Mouse (Mus musculus) heart, adult 2 months (tissue): ENCODE results near the gene Olfr548-ps1. TPM values are rescaled to one million over a fixed set of nuclear protein-coding genes. Genes with fewer than 3 reads are reported as not detected.
"Not testable (repeated sequence)": the region's sequence is repeated elsewhere in the genome, so short reads cannot be mapped to it uniquely, and the experiment has no call there.

ENCODE experiments used
- DNase-seq, 2 experiments: peaks; one replicate each; pipeline ENCODE4 v3.0.0; 2021
- H3K27ac ChIP-seq: fragments of 200-600 bp; 2 replicates; pipeline ENCODE4 v1.8.1; 2022
- H3K27me3 ChIP-seq: fragments of 200-500 bp; 2 replicates; pipeline ENCODE4 v1.6.1; 2012; ENCODE audit warnings: mild to moderate bottlenecking, low read length, inconsistent platforms, mixed read lengths; ENCODE audit not compliant: control insufficient read depth, insufficient read depth
- H3K36me3 ChIP-seq: fragments of 200-500 bp; 2 replicates; pipeline ENCODE4 v1.6.1; 2012; ENCODE audit warnings: low read length, inconsistent platforms; ENCODE audit not compliant: control insufficient read depth, insufficient read depth
- H3K4me1 ChIP-seq: fragments of 200-500 bp; 2 replicates; pipeline ENCODE4 v1.6.1; 2011; ENCODE audit warnings: low read length; ENCODE audit not compliant: control insufficient read depth, insufficient read depth
- H3K4me3 ChIP-seq: fragments of 200-600 bp; 2 replicates; pipeline ENCODE4 v1.8.1; 2022
- H3K79me2 ChIP-seq: fragments of 200-500 bp; replicated peaks from 2 replicates; pipeline ENCODE4 v1.6.1; 2012; ENCODE audit warnings: mild to moderate bottlenecking, inconsistent platforms, low read length, moderate library complexity, mixed read lengths; ENCODE audit not compliant: control insufficient read depth, insufficient read depth
- H3K9ac ChIP-seq: fragments of 200-500 bp; 2 replicates; pipeline ENCODE4 v1.6.1; 2012; ENCODE audit warnings: low read depth, mild to moderate bottlenecking, control low read depth, inconsistent platforms, low read length, mixed read lengths
- CTCF ChIP-seq: fragments of 200-600 bp; IDR thresholded peaks from 2 replicates; pipeline ENCODE4 v1.8.1; 2022; ENCODE audit warnings: antibody characterized with exemption, mild to moderate bottlenecking, moderate library complexity
- EP300 ChIP-seq: fragments of 200-500 bp; IDR thresholded peaks from 2 replicates; pipeline ENCODE4 v1.6.1; 2011; ENCODE audit warnings: low read depth, low read length, control low read depth; ENCODE audit not compliant: insufficient read depth
- POLR2A ChIP-seq: fragments of 200-500 bp; IDR thresholded peaks from 2 replicates; pipeline ENCODE4 v1.6.1; 2011; ENCODE audit warnings: mild to moderate bottlenecking, low read depth, low read length, control low read depth; ENCODE audit not compliant: insufficient read depth
- WGBS: fragments of 180-500 bp; shearing (Covaris S2); methylation state at CpG from one replicate; pipeline ENCODE4 v1.1.7; 2018; 5-methylcytosine and 5-hydroxymethylcytosine counted together
- intact Hi-C: fragments of 180-260 bp; cut with DNase I; formaldehyde crosslinking; loops from one replicate; pipeline ENCODE4 v1.15.1; 2025
- long read RNA-seq: library from polyadenylated mRNA; stranded (forward); transcript quantifications from one replicate; pipeline ENCODE4 v2.0.0, GENCODE M21; 2021
- polyA plus RNA-seq: library from polyadenylated mRNA; depleted of rRNA; stranded (reverse); fragments of >200 nt; gene quantifications from 2 replicates; pipeline ENCODE4 v1.2.3, GENCODE M21; 2012; rRNA removed
- total RNA-seq, 2 experiments: library from RNA; stranded (reverse); gene quantifications; 2 replicates each; pipeline ENCODE4 v1.2.3; 2021

Olfr548-ps1 gene
- total RNA-seq, result not detected
- polyA plus RNA-seq, result not detected in 2 replicates
- long read RNA-seq, result 0 reads

DNA sequence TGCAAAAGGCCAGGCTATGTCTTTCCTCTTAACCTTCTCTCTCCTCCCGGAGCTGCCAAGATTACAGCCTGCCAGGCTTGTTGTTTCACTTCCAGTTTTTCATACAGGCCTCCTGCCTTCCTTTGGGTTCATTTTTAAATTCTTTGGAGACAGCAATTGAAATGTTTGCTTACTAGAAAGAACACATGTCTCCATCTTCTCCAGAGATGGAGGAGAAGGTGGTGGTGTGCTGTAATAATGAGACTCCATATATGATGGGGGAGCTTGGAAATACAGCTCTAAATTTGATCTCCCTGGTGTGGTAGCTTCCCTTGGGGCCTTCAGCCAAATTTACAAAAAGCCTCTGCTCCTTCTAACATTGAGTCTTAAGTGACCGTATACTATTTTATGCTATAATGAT is at the start of gene Olfr548-ps1:
Gene Olfr548-ps1 (plus strand): TSS at position 301 of the 400 bp plus-strand sequence.
- no peak for DNase-seq
- no peaks in the 10 kb centered on the region for H3K27me3 ChIP-seq
- H3K4me3 ChIP-seq, result no peak within 1 kb of the TSS
- WGBS, result 64% methylated on average over 2 of the region's 2 CpGs
- H3K4me1 ChIP-seq, result no peaks in the 10 kb centered on the region
- intact Hi-C loops, result no loop called here
- no peak within 1 kb of the TSS for H3K9ac ChIP-seq
- H3K27ac ChIP-seq, result no peak within 1 kb of the TSS
- TF ChIP-seq EP300 (no peak), CTCF (no peak), POLR2A (no peak)
- no peaks in the 10 kb centered on the region for H3K36me3 ChIP-seq
- no peaks in the 10 kb centered on the region for H3K79me2 ChIP-seq

DNA sequence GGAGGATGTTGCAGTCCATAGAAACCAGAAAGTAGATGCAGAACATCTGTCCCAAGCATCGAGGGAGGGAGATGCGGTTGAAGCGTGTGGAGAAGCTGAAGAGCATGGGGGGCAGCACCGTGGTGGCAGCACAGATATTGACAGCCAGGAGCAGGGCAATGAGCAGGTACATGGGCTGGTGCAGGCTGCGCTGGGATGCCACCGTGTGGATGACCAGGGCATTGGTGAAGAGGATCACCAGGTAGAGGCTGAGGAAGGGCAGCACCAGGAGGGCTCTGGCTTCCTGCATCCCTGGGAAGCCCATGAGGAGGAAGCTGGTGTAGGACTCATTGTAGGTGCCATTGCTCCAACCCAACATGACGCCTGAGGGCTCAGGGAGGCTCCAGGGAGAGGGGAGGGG is 46.3 kb upstream of the Olfr548-ps1 start:
- H3K36me3 ChIP-seq, H3K4me3 ChIP-seq, H3K27ac ChIP-seq, H3K79me2 ChIP-seq, H3K27me3 ChIP-seq, H3K9ac ChIP-seq, H3K4me1 ChIP-seq, DNase-seq, intact Hi-C loops: not testable (repeated sequence)
- WGBS, result 39% methylated on average over 7 of the region's 7 CpGs

DNA sequence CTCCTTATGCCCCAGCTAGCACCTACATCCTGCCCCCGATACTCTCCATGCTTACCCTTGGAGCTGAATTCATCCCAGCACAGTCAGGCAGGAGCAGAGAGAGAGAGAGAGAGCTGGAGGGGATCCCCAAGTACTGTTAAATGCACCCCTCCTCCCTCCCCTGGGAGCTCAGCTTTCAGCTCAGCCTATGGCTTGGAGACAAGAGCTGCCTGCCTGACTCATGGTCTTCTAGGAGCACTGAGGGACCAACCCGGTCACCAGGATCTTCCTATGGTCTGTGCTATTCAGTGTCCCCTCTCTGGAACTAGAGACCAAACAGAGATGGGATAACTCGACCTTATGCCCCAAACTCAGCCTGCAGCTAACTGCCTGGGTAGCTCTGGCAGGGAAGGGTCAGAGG is 41.2 kb upstream of the Olfr548-ps1 start, which contains the start of gene Olfr545:
Gene Olfr545 (minus strand): TSS at position 101 of the 400 bp plus-strand sequence.
- H3K79me2 ChIP-seq, result no peaks in the 10 kb centered on the region
- no peak within 1 kb of the TSS for H3K4me3 ChIP-seq
- 61% methylated on average over 3 of the region's 3 CpGs for WGBS
- no peak for DNase-seq
- H3K36me3 ChIP-seq, result no peaks in the 10 kb centered on the region
- H3K9ac ChIP-seq, result no peak within 1 kb of the TSS
- no peaks in the 10 kb centered on the region for H3K27me3 ChIP-seq
- no peaks in the 10 kb centered on the region for H3K4me1 ChIP-seq
- no peak within 1 kb of the TSS for H3K27ac ChIP-seq
- TF ChIP-seq POLR2A, result no peak
- TF ChIP-seq CTCF, result no peak
- TF ChIP-seq EP300, result no peak
- intact Hi-C loops, result no loop called here

DNA sequence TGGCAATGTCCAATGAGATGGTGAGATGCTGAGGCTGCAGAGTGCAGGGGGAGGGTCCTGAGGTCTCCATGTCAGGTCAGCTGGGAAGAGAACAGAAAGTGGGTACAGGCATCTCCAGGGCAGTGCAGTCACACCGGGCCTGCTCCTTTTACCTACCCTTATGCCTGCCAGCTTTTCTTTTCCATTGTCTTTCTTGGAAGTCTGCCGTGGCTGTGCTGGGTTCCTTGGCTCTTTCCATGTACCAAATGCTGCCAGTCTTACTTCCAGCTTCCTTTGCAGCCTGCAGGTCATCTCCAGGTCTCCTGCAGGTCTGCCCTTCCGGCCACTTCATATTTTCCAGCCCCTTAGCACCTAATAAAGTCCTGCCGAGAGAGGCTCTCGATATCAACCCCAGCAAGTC is 38.7 kb upstream of the Olfr548-ps1 start:
- Histone ChIP-seq H3K4me3 (no peak overlapping the region), H3K27ac (no peak overlapping the region), H3K27me3 (no peaks in the 10 kb centered on the region), H3K9ac (no peak overlapping the region), H3K36me3 (no peaks in the 10 kb centered on the region), H3K4me1 (no peaks in the 10 kb centered on the region), H3K79me2 (no peaks in the 10 kb centered on the region)
- WGBS, result 62% methylated on average over 5 of the region's 5 CpGs
- intact Hi-C loops, result loop anchor here (10.0 kb wide), 1 partner anchor 1303 kb away; no protein-coding TSS in a partner anchor
- DNase-seq, result no peak
- TF ChIP-seq POLR2A (no peak), EP300 (no peak), CTCF (no peak)

DNA sequence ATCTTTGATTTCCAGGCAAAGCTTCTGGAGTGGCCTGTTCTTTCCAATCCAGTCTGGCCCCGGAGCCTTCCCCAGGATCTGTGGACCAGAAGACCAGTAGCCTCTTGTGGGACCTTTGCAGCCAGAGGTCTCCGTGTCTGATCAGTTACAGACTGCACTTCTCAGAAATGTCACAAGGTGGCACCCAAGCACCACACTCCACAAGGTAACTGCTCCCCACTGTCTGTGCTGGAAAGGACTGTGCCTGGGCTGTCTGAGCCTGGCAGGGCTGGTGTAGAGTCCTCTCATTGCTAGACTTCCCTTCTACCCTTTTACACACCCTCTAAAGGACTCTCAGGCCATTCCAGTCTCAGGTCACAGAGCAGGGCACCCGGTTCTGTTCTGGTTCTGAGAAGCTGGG is 33.8 kb upstream of the Olfr548-ps1 start:
- WGBS, result 35% methylated on average over 3 of the region's 3 CpGs
- H3K9ac ChIP-seq, result no peak overlapping the region
- intact Hi-C loops, result loop anchor here (10.0 kb wide), 1 partner anchor 1298 kb away; no protein-coding TSS in a partner anchor

DNA sequence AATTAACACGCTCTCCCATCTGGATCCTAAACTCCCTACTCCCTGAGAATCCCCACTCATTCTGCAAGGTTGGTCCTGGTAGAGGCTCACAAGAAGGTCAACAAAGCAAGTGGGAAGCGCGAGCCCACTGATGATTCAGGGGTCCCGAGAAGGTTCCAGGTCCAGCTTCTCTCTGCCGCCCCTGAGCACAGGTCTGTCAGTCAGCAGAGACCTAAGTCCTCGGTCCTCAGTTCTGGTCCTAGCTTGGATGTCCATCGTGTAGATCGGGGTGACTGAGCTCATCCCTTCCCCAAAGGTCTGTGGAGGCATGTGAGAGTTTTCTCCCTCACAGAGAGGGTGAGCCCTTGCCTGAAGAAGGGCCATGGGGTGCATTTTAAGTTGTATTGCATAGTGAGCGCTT is 32.6 kb upstream of the Olfr548-ps1 start:
- Histone ChIP-seq H3K27ac (no peak overlapping the region), H3K9ac (no peak overlapping the region), H3K79me2 (no peaks in the 10 kb centered on the region), H3K27me3 (no peaks in the 10 kb centered on the region), H3K36me3 (no peaks in the 10 kb centered on the region), H3K4me3 (no peak overlapping the region), H3K4me1 (no peaks in the 10 kb centered on the region)
- intact Hi-C loops, result loop anchor here (10.0 kb wide), 1 partner anchor 1297 kb away; no protein-coding TSS in a partner anchor
- DNase-seq, result no peak
- 80% methylated on average over 9 of the region's 9 CpGs for WGBS
- TF ChIP-seq CTCF, result no peak
- TF ChIP-seq EP300, result no peak
- TF ChIP-seq POLR2A, result no peak

More for the DNA sequence above, 33.8 kb upstream of the Olfr548-ps1 start:
- Histone ChIP-seq H3K4me1 (no peaks in the 10 kb centered on the region), H3K4me3 (no peak overlapping the region), H3K36me3 (no peaks in the 10 kb centered on the region), H3K79me2 (no peaks in the 10 kb centered on the region), H3K27me3 (no peaks in the 10 kb centered on the region), H3K27ac (no peak overlapping the region)
- TF ChIP-seq EP300 (0 out of 2 replicates have a peak, but pooled peaks have one; percentile 57), POLR2A (no peak), CTCF (peak; percentile 93)
- peak; percentile 59 to 73 for DNase-seq

DNA sequence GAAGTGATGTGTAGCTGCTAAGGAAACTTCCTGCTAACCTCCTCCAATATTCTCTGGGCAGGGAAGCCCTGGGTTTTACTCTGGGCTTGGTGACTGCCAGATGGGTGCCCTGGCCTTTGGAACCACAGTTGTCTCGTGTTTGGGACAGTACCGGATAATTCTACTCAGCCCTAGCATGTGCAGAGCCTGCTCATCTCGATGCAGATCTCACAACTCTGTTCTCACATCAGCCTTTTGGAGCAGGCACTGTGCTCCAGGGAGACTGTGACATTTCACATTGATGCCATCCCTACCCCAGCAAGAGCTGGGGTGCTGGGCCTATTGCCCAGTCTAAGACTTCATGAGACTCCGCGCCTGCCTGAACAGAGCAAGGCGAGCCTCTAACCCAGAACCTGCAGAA is 32.0 kb upstream of the Olfr548-ps1 start:
- 85% methylated on average over 6 of the region's 6 CpGs for WGBS
- TF ChIP-seq CTCF (no peak), POLR2A (no peak), EP300 (no peak)
- Histone ChIP-seq H3K4me3 (no peak overlapping the region), H3K36me3 (no peaks in the 10 kb centered on the region), H3K79me2 (no peaks in the 10 kb centered on the region), H3K4me1 (no peaks in the 10 kb centered on the region), H3K9ac (no peak overlapping the region), H3K27ac (no peak overlapping the region), H3K27me3 (no peaks in the 10 kb centered on the region)
- intact Hi-C loops, result loop anchor here (10.0 kb wide), 1 partner anchor 1296 kb away; no protein-coding TSS in a partner anchor
- no peak for DNase-seq
